Mouse (Mus musculus): ENCODE measurements around the gene Fer. TPM values are rescaled to one million over a fixed set of nuclear protein-coding genes. Genes with fewer than 3 reads are reported as not detected.

The Fer gene
- total RNA-seq, 2 experiments from 2014 or later = 32.5 to 33.0 TPM

GRCm38 (mm10) chr17:63864171-63864571 is 1.3 kb downstream of the Fer start:
- no peak for DNase-seq (ENCODE audit: low spot score in 2 of 2)

DNA sequence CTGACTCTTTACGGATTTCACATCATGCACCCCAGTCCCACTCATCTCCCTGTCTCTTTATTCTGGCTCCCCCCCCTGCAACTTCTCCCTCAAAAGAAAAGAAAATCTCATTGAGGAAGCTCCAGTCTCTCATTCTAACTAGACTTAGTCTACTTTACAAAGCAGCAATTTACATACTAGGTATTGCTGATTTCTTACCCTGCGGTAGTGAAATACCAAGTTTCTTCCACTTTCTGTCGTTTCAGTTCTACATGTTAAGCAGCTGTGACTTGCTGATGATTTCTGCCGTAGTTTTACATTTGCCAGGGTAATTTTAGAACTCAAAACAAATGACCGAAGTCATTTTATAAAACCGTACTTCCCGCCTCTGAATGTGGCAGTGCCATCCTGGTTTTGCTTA is 8.9 kb downstream of the Fer start:
- DNase-seq (ENCODE audit: low spot score in 2 of 2) = no peak

DNA sequence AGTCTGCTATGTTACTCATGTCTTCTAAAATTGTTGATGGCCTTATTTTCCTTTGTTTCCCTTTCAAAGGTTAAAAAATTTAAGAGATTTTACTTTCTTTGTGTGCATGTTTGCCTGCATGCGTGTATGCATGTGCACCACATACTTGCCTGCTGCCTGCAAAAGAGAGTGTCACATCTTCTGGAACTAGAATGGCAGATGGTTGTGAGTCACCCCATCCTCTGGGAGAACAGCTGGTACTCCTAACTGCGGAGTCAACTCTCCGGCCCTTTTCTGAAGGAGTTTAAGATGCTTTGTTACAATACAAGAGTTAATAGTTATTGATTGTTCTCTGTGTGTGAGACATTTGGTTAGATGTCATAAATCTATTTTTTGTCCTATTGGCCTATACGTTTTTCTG is 16.0 kb downstream of the Fer start:
- DNase-seq (ENCODE audit: low spot score in 2 of 2) = peak in 1 of 2 experiments; percentile 7

DNA sequence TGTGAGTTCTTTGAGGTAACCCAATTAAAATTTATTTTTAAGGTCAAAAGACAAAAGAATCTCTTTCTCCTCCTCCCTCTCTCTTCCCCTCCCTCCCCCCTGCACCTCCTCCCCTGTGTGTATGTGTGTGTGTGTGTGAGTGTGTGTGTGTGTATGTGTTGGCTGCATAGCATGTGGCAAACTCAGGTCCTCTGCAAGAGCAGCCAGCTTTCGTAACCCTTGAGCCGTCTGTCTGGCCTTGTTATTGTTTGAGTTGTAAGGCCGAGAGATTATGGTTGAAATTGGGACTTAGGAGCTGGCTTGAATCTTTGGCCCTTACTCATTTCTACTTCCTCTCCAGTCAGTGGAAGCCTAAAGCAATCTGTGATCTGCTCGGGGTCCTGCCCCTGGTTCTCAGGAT is 17.1 kb downstream of the Fer start:
- DNase-seq (ENCODE audit: low spot score in 2 of 2) = no peak

DNA sequence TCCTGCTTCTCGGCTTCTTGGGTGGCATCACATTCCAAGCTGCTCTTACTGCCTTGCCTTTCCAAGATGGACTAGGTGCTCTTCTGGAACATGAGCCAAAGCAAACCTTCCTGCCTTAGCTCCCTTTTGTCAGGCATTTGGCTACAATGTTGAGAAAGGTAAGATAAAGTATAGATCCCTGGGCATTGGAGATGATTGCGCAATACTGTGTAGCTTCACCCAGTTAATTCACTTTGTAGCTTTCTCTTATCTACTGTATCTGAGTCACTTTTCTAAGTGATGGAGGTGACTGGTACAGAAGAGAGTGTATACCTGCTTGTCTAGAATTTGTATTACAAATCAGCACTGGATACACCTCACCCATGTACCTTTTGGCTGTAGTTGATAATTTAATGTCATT is 24.1 kb downstream of the Fer start:
- DNase-seq (ENCODE audit: low spot score in 2 of 2) = no peak

GRCm38 (mm10) chr17:63890611-63891010 is 27.7 kb downstream of the Fer start:
- no peak for DNase-seq (ENCODE audit: low spot score in 2 of 2)

DNA sequence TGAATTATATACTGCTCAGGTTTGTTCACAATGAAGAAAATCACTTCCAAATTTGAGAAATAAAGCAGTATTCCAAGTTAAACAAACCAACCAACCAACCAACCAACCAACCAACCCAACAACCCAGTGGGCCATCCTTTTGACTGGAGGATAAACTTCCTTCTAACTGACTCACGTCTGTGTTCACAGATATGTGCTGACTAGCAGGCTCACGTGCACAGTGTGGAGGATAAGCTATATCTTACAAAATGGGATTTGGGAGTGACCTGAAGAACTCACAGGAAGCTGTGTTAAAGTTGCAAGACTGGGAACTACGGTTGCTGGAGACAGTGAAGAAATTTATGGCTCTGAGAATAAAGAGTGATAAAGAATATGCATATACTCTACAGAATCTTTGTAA is 33.0 kb downstream of the Fer start:
- DNase-seq (ENCODE audit: low spot score in 2 of 2) = no peak

- no peak for DNase-seq (ENCODE audit: low spot score in 2 of 2)
Measured at GRCm38 (mm10) chr17:63897050-63897449, 34.2 kb downstream of the Fer start.

DNA sequence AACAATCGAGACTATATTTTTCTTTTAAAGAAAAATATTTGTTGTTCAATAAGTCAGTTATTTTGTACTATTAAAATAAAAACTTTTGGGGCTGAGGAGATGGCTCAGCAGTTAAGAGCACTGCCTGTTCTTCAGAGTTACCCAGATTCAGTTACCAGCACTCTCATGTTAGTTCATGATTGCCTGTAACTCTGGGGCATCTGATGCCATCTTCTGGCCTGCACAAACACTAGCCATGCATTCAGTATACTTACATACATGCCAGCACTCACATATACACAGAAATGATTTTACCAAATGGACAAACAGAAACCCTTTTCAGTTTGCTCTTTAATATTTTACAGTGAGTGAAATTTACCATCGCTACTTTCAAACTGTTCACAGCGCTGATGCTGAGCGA is 46.4 kb downstream of the Fer start:
- no peak for DNase-seq (ENCODE audit: low spot score in 2 of 2)

DNA sequence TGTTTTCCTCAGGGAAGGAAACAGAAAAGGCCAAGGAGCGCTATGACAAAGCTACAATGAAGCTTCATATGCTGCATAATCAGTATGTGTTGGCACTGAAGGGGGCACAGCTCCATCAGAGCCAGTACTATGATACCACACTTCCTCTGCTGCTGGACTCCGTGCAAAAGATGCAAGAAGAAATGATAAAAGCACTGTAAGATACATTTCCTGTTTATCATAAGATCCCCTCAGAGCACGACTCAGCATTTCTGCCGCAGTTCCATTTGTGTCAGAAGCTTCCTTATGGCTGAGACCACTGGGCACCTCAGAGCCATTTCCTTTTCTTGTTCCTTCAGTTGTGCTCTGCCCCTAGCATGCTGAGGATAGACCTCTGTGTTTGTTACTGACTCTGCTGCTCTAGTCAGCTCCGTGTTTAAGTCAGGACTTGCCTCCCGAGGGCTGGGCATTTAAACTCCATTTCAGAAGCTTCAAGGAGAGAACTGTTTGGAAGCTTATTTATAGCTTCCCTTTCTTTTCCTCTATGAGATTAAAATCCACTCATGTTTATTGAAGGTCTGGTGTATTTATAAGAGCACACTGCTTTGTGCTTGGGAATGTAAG is 58.8 kb downstream of the Fer start:
- no peak for DNase-seq (ENCODE audit: low spot score in 2 of 2)

- no peak for DNase-seq (ENCODE audit: low spot score in 2 of 2)
Measured at GRCm38 (mm10) chr17:63925581-63925980, 62.7 kb downstream of the Fer start.

DNA sequence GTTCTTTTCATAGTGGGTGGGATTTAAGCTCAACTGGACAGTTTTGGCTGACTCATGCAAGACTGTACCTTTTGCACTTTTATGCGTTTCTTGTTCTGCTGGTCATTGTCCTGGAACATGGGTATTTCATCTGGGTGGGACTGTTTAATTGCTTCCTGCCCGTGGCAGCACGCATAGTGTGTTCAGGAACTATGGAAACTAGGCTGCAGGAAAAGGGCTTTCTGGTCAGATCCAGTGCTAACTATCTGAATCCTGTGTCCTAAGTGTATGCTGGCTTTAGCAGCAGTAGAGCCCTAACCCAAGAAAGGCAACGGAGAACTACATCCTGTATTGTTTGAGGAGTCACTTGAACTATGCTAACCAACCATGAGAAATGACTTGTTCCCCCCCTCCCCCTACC is 67.8 kb downstream of the Fer start:
- DNase-seq (ENCODE audit: low spot score in 2 of 2) = no peak

DNA sequence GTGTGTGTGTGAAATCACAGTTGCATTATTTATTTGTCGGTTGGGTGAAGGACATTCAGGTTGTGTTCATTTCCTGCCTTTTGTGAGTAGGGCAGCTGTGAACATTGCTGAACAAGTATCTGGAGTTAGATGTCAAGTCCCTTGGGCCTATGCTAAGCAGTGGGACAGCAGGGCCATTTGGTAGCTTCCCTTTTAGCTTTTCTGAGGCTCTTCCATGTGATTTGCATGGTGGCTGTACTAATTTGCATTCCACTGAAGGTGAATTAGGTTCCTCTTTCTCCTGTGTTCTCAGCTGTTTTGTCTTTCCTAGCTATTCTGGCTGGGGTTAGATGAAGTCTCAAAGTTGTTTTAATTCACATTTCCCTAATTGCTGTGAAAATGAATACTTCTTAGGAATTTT is 68.7 kb downstream of the Fer start:
- no peak for DNase-seq (ENCODE audit: low spot score in 2 of 2)

DNA sequence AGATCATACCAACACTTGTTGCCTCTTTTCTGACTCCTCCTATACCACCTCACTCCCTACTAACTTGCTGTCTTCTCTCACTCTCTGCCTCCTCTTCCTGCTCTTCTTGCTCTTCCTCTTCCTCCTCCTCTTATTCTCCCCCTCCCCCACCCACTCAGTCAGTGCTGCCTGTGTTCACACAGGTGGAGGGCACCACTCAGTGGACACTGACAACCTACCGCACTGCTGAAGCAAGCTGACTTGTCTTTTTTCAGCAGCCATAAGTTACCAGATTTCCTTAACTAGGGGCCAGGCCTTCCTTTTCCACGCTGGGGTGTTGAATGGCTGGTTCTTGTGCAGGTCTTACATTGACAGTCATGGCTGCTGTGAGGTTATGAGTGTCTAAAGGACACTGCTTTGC is 72.5 kb downstream of the Fer start:
- no peak for DNase-seq (ENCODE audit: low spot score in 2 of 2)

- no peak for DNase-seq (ENCODE audit: low spot score in 2 of 2)
Measured at GRCm38 (mm10) chr17:63937886-63938285, 75.0 kb downstream of the Fer start.

GRCm38 (mm10) chr17:63946772-63947171 is 83.9 kb downstream of the Fer start:
- DNase-seq (ENCODE audit: low spot score in 2 of 2) = no peak

DNA sequence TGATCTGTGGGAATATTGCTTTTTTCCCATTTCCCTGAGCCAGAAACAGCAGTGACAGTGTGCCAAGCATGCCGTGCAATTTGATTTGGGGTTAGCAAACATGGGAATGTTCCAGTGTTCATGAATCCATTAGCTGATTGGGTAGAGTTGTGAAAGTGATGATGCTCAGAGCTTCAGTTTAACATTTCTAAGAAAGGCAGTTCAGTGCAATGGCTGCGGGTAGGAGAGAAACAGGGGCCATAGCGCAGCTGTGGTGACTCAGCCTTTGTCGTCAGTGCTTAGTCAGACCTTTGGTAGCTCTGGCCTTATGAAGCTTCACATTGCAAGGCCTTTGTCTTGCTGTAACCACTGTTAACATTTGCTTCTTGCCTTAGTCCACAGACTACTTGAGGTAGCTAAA is 85.9 kb downstream of the Fer start:
- DNase-seq (ENCODE audit: low spot score in 2 of 2) = peak in 1 of 2 experiments; percentile 15

GRCm38 (mm10) chr17:63951436-63951835 is 88.6 kb downstream of the Fer start:
- no peak for DNase-seq (ENCODE audit: low spot score in 2 of 2)

DNA sequence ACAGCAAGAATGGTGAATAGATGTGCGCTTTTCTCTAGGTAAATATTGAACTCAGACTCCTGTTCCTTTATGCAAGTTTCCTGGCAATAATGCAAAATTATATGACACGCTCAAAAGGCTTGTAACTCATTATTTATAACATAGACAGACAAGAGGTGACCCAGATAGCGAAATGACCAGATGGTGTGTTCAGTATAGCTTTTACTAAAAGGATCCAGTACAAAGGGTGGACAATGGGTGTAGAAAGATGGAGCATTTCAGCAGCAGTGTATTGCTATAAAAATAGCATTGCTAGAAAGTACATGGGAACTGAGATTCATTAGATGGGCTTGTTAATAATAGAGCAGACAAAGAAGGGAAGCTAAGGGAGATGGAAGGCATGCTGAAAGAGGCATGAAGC is 104.2 kb downstream of the Fer start:
- DNase-seq (ENCODE audit: low spot score in 2 of 2) = no peak

GRCm38 (mm10) chr17:63969448-63969847 is 106.6 kb downstream of the Fer start:
- DNase-seq (ENCODE audit: low spot score in 2 of 2) = no peak

- DNase-seq (ENCODE audit: low spot score in 2 of 2) = no peak
Measured at GRCm38 (mm10) chr17:63970239-63970638, 107.4 kb downstream of the Fer start.

- no peak for DNase-seq (ENCODE audit: low spot score in 2 of 2)
Measured at GRCm38 (mm10) chr17:63970939-63971338, 108.1 kb downstream of the Fer start.

- no peak for DNase-seq (ENCODE audit: low spot score in 2 of 2)
Measured at GRCm38 (mm10) chr17:63972181-63972580, 109.3 kb downstream of the Fer start.

- DNase-seq (ENCODE audit: low spot score in 2 of 2) = no peak
Measured at GRCm38 (mm10) chr17:63973806-63974205, 110.9 kb downstream of the Fer start.

Data from layer of hippocampus, postnatal 14 days (tissue).